In genomic region chr6:135011734-135012116, GRCm38 (mm10) we compare ENCODE assay signal across 8 mouse cellular contexts. TPM values are rescaled to one million over a fixed set of nuclear protein-coding genes. Genes with fewer than 3 reads are reported as not detected.
A peak's percentile ranks its signal among the peaks of the same experiment; 100 is the strongest.
DNase-seq lines count a peak whose midpoint lies in the region; ATAC-seq and TF ChIP-seq lines count a peak whose summit lies in the region.

No protein-coding gene starts in this region.

- no peaks in the 10 kb centered on the region for H3K9me3 ChIP-seq in liver, embryonic 14.5 days (ENCODE audit: control insufficient read depth, low read length)

- peaks cover 26 to 39% of the 10 kb centered on the region in 2 experiments for H3K4me1 ChIP-seq in liver, embryonic 14.5 days (replicated peaks; ENCODE audit: control insufficient read depth in 2 of 2, insufficient read depth in 2 of 2, low read length in 1 of 2)

- 1% methylated on average over 14 of the region's 14 CpGs for WGBS in liver, embryonic 14.5 days (ENCODE audit: insufficient replicate concordance)

- no peak for TF ChIP-seq CTCF in liver, embryonic 14.5 days (IDR thresholded peaks at IDR 0.05; ENCODE audit: low read depth)

- H3K9ac ChIP-seq in liver, embryonic 14.5 days (replicated peaks): peak overlapping the region; percentile 91

- H3K27ac ChIP-seq in liver, embryonic 14.5 days: peak overlapping the region; percentile 0

- no peak for DNase-seq in cerebellum, postnatal 25 days
- DNase-seq in thymus, postnatal 0 days (ENCODE audit: low spot score): peak; percentile 8
- DNase-seq in thymus, postnatal 4 days: no peak
- DNase-seq in liver, embryonic 14.5 days (ENCODE audit: low read depth in 3 of 3, low spot score in 3 of 3): peak in 1 of 3 experiments; percentile 14
- DNase-seq in Muller cell, postnatal 12 days (ENCODE audit: inconsistent ontology term): no peak
- DNase-seq in frontal cortex, postnatal 25 days (ENCODE audit: low spot score in 2 of 2): no peak
- no peak for DNase-seq in adipocyte (ENCODE audit: low spot score)

- peak; percentile 29; the same call in 1 of the 2 replicates for TF ChIP-seq EP300 in liver, embryonic 14.5 days (IDR thresholded peaks at IDR 0.05; ENCODE audit: low read depth)

- ATAC-seq in cerebellum, adult (ENCODE audit: insufficient number of reproducible peaks, low FRiP score, low TSS enrichment): peak; percentile 47
- peak; percentile 47 for ATAC-seq in liver, embryonic 14.5 days (ENCODE audit: insufficient read depth)

- peaks cover 30% of the 10 kb centered on the region for H3K36me3 ChIP-seq in liver, embryonic 14.5 days (replicated peaks; ENCODE audit: control insufficient read depth, insufficient read depth, low read depth)

- no peaks in the 10 kb centered on the region for H3K27me3 ChIP-seq in liver, embryonic 14.5 days (ENCODE audit: control insufficient read depth, insufficient read depth, low read length)

- H3K4me2 ChIP-seq in liver, embryonic 14.5 days (ENCODE audit: low read depth): peak overlapping the region; percentile 89

- H3K4me3 ChIP-seq in liver, embryonic 14.5 days (ENCODE audit: insufficient read depth in 1 of 2, low read depth in 2 of 2, low read length in 2 of 2): peak overlapping the region; percentile 90 to 95

RNA-seq across cellular contexts. Expression of gene Ddx47, which starts 0.3 kb away (rescaled TPM):
- polyA plus RNA-seq in thymus, postnatal 0 days (2015; fragmentation: Nextera tagmentation; extraction: Ambion mirVana): 117 and 122 TPM in 2 replicates
- polyA plus RNA-seq in liver, embryonic 14.5 days (2012; rRNA removed): 29.7 and 45.5 TPM in 2 replicates
- polyA plus RNA-seq in liver, embryonic 14.5 days (2014; fragmentation: Nextera tagmentation; extraction: Ambion mirVana): 50.7 and 53.7 TPM in 2 replicates

RNA-seq across cellular contexts. Expression of gene Apold1, which starts 30.2 kb away (rescaled TPM):
- 3.2 and 4.4 TPM in 2 replicates for polyA plus RNA-seq in thymus, postnatal 0 days (2015; fragmentation: Nextera tagmentation; extraction: Ambion mirVana)
- polyA plus RNA-seq in liver, embryonic 14.5 days (2012; rRNA removed): 0.78 and 0.95 TPM in 2 replicates
- 1.6 and 2.2 TPM in 2 replicates for polyA plus RNA-seq in liver, embryonic 14.5 days (2014; fragmentation: Nextera tagmentation; extraction: Ambion mirVana)

RNA-seq across cellular contexts. Expression of gene Gprc5a, which starts 53.7 kb away (rescaled TPM):
- polyA plus RNA-seq in thymus, postnatal 0 days (2015; fragmentation: Nextera tagmentation; extraction: Ambion mirVana): 3.7 and 4.6 TPM in 2 replicates
- 0.12 and 0.15 TPM in 2 replicates for polyA plus RNA-seq in liver, embryonic 14.5 days (2012; rRNA removed)
- 0.16 and 0.25 TPM in 2 replicates for polyA plus RNA-seq in liver, embryonic 14.5 days (2014; fragmentation: Nextera tagmentation; extraction: Ambion mirVana)
